Mouse (Mus musculus): ENCODE results near the gene Palmd. TPM values are rescaled to one million over a fixed set of nuclear protein-coding genes. Genes with fewer than 3 reads are reported as not detected.
A peak's percentile ranks its signal among the peaks of the same experiment; 100 is the strongest.

Gene Palmd
- polyA plus RNA-seq, 1 experiment from 2014 or later: 11.5 TPM

- H3K27ac ChIP-seq (replicated peaks; ENCODE audit: low read depth, low read length): 0 out of 2 replicates have a peak overlapping the region, but pooled peaks have one; percentile 14
- no peak overlapping the region for H3K9ac ChIP-seq (replicated peaks; ENCODE audit: low read length)
- WGBS: 68% methylated on average over 2 of the region's 2 CpGs
- H3K27me3 ChIP-seq (ENCODE audit: control insufficient read depth, insufficient read depth, low read length): no peaks in the 10 kb centered on the region
- DNase-seq (no peak), ATAC-seq (ENCODE audit: low FRiP score, low TSS enrichment) (no peak)
- H3K4me1 ChIP-seq (ENCODE audit: control insufficient read depth, insufficient read depth, low read length): peaks cover 23% of the 10 kb centered on the region
- H3K9me3 ChIP-seq (ENCODE audit: control insufficient read depth, low read length): no peaks in the 10 kb centered on the region
- H3K36me3 ChIP-seq (ENCODE audit: control insufficient read depth, insufficient read depth, low read length): no peaks in the 10 kb centered on the region
- H3K4me3 ChIP-seq (replicated peaks; ENCODE audit: low read depth, low read length): no peak overlapping the region
- no peak overlapping the region for H3K4me2 ChIP-seq (ENCODE audit: low read length)
Observed at GRCm38 (mm10) chr3:116986451-116986850, 17.7 kb upstream of the Palmd start.

DNA sequence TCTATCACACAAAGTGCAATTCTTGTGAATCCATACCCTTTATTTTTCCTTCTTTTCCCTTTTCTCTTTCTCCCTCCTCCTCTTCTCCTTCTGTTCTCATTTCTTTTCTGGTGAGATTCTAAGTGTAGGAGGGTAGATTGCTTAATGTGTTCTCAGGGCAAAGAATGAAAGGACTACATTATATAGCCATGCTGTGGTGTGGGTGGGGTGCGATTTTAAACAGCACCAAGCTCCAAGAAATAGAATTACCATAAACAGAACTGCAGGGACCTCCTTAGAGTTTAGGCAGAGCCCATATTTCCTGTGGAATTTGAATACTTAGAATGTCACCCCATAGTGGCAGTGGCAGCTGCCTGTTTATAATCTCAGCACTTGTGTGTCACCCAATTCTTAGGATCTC is 17.0 kb upstream of the Palmd start:
- 36% methylated on average over 1 of the region's 1 CpGs for WGBS
- no peaks in the 10 kb centered on the region for H3K9me3 ChIP-seq (ENCODE audit: control insufficient read depth, low read length)
- 0 out of 2 replicates have a peak overlapping the region, but pooled peaks have one; percentile 1 for H3K4me2 ChIP-seq (ENCODE audit: low read length)
- H3K27me3 ChIP-seq (ENCODE audit: control insufficient read depth, insufficient read depth, low read length): no peaks in the 10 kb centered on the region
- H3K36me3 ChIP-seq (ENCODE audit: control insufficient read depth, insufficient read depth, low read length): no peaks in the 10 kb centered on the region
- DNase-seq (no peak), ATAC-seq (ENCODE audit: low FRiP score, low TSS enrichment) (peak; percentile 32; the same call in 1 of the 2 replicates)
- no peak overlapping the region for H3K9ac ChIP-seq (replicated peaks; ENCODE audit: low read length)
- peaks cover 23% of the 10 kb centered on the region for H3K4me1 ChIP-seq (ENCODE audit: control insufficient read depth, insufficient read depth, low read length)
- peak overlapping the region; percentile 62 for H3K27ac ChIP-seq (replicated peaks; ENCODE audit: low read depth, low read length)
- no peak overlapping the region for H3K4me3 ChIP-seq (replicated peaks; ENCODE audit: low read depth, low read length)

DNA sequence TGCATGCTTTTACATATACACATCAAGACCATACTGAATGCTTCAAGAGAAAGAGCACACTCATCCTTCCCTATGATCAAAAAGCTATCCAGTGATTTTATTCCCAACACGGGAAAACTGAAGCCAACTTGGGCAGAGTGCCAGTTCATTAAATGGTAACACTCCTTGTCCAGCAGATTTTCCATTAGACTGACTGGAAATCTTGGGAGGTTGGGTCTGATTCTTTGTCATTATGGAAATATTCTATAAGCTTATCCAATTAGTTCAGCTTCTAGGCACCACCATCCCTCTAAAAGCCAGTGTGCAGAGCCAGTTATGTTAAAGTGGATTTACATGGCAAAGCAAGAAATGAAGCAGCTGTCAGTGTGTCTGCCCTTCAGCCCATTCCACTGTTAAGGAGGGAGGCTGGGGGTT is 16.3 kb upstream of the Palmd start:
- Histone ChIP-seq H3K9ac (replicated peaks; ENCODE audit: low read length) (no peak overlapping the region), H3K27me3 (ENCODE audit: control insufficient read depth, insufficient read depth, low read length) (no peaks in the 10 kb centered on the region), H3K36me3 (ENCODE audit: control insufficient read depth, insufficient read depth, low read length) (no peaks in the 10 kb centered on the region), H3K4me2 (ENCODE audit: low read length) (no peak overlapping the region), H3K27ac (replicated peaks; ENCODE audit: low read depth, low read length) (peak overlapping the region; percentile 62), H3K4me1 (ENCODE audit: control insufficient read depth, insufficient read depth, low read length) (peaks cover 23% of the 10 kb centered on the region), H3K4me3 (replicated peaks; ENCODE audit: low read depth, low read length) (no peak overlapping the region), H3K9me3 (ENCODE audit: control insufficient read depth, low read length) (no peaks in the 10 kb centered on the region)
- peak; percentile 85 for DNase-seq
- 2% methylated on average over 1 of the region's 1 CpGs for WGBS
- peak; percentile 90 for ATAC-seq (ENCODE audit: low FRiP score, low TSS enrichment)

- H3K4me1 ChIP-seq (ENCODE audit: control insufficient read depth, insufficient read depth, low read length): peaks cover 23% of the 10 kb centered on the region
- no peaks in the 10 kb centered on the region for H3K36me3 ChIP-seq (ENCODE audit: control insufficient read depth, insufficient read depth, low read length)
- ATAC-seq (ENCODE audit: low FRiP score, low TSS enrichment) (no peak), DNase-seq (no peak)
- H3K4me2 ChIP-seq (ENCODE audit: low read length): no peak overlapping the region
- WGBS: 80% methylated on average over 9 of the region's 9 CpGs
- no peak overlapping the region for H3K27ac ChIP-seq (replicated peaks; ENCODE audit: low read depth, low read length)
- H3K9me3 ChIP-seq (ENCODE audit: control insufficient read depth, low read length): 0 out of 2 replicates have a peak, but pooled peaks cover 5% of the 10 kb centered on the region
- no peaks in the 10 kb centered on the region for H3K27me3 ChIP-seq (ENCODE audit: control insufficient read depth, insufficient read depth, low read length)
- H3K9ac ChIP-seq (replicated peaks; ENCODE audit: low read length): no peak overlapping the region
- no peak overlapping the region for H3K4me3 ChIP-seq (replicated peaks; ENCODE audit: low read depth, low read length)
Observed at GRCm38 (mm10) chr3:116981811-116982575, 13.2 kb upstream of the Palmd start.

DNA sequence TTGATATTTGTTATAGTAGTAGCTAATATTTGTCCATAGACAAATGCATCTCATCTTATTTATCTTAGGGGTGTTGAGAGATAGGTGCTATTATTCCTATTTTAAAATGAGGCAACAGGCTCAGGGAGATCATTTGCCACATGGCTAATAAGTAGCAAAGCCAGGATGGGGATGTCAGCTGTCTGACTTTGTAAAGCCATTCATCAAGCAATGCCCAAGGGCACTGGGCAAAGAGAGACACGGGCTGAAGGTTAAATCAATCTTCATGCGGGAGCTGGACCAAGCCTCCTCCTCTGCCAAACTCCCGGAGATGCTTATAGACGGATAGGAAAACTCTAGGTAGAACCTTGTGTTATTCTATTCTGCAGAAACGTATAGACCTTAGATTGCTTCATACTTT is 999 bp upstream of the Palmd start:
- Histone ChIP-seq H3K9ac (replicated peaks; ENCODE audit: low read length) (no peak overlapping the region), H3K4me1 (ENCODE audit: control insufficient read depth, insufficient read depth, low read length) (peaks cover 17% of the 10 kb centered on the region), H3K4me3 (replicated peaks; ENCODE audit: low read depth, low read length) (no peak overlapping the region), H3K27me3 (ENCODE audit: control insufficient read depth, insufficient read depth, low read length) (no peaks in the 10 kb centered on the region), H3K27ac (replicated peaks; ENCODE audit: low read depth, low read length) (0 out of 2 replicates have a peak overlapping the region, but pooled peaks have one; percentile 20), H3K9me3 (ENCODE audit: control insufficient read depth, low read length) (no peaks in the 10 kb centered on the region), H3K36me3 (ENCODE audit: control insufficient read depth, insufficient read depth, low read length) (no peaks in the 10 kb centered on the region), H3K4me2 (ENCODE audit: low read length) (no peak overlapping the region)
- 45% methylated on average over 5 of the region's 5 CpGs for WGBS
- no peak for DNase-seq
- ATAC-seq (ENCODE audit: low FRiP score, low TSS enrichment): no peak

GRCm38 (mm10) chr3:116969003-116969402 is 216 bp upstream of the Palmd start:
- Histone ChIP-seq H3K9ac (replicated peaks; ENCODE audit: low read length) (peak overlapping the region; percentile 52; the same call in 1 of the 2 replicates), H3K4me3 (replicated peaks; ENCODE audit: low read depth, low read length) (peak overlapping the region; percentile 38), H3K4me1 (ENCODE audit: control insufficient read depth, insufficient read depth, low read length) (peaks cover 17% of the 10 kb centered on the region), H3K9me3 (ENCODE audit: control insufficient read depth, low read length) (no peaks in the 10 kb centered on the region), H3K4me2 (ENCODE audit: low read length) (peak overlapping the region; percentile 62), H3K36me3 (ENCODE audit: control insufficient read depth, insufficient read depth, low read length) (no peaks in the 10 kb centered on the region), H3K27me3 (ENCODE audit: control insufficient read depth, insufficient read depth, low read length) (no peaks in the 10 kb centered on the region), H3K27ac (replicated peaks; ENCODE audit: low read depth, low read length) (peak overlapping the region; percentile 80)
- ATAC-seq (ENCODE audit: low FRiP score, low TSS enrichment): peak; percentile 31; the same call in 1 of the 2 replicates
- 18% methylated on average over 5 of the region's 5 CpGs for WGBS
- peak; percentile 37 for DNase-seq

DNA sequence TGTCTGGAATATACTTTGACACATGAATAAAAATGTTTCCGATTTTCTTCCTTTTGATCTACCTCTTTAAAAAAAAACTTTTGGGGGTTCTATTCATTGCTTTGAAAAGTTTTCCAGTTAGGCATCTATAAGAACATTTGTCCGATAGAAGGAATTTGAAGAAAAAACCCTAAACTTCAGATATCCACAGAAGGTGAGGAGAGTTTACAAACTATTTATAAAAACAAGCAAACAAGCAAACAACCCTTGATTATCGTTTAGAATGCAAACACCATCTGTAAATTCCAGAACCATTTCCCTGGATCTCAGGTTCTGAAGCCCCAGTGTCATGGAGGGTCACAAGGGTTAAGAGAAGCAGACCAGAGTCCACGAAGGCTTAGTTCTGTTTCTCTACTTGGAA is 820 bp downstream of the Palmd start, which contains the start of gene 4930455H04Rik:
TSS of gene 4930455H04Rik (plus strand) at position 301 of the 400 bp plus-strand sequence.
- no peaks in the 10 kb centered on the region for H3K27me3 ChIP-seq (ENCODE audit: control insufficient read depth, insufficient read depth, low read length)
- H3K9me3 ChIP-seq (ENCODE audit: control insufficient read depth, low read length): no peaks in the 10 kb centered on the region
- DNase-seq (no peak), ATAC-seq (ENCODE audit: low FRiP score, low TSS enrichment) (no peak)
- H3K9ac ChIP-seq (replicated peaks; ENCODE audit: low read length): peak within 1 kb of the TSS; percentile 52
- H3K4me2 ChIP-seq (ENCODE audit: low read length): peak within 1 kb of the TSS; percentile 62
- H3K4me1 ChIP-seq (ENCODE audit: control insufficient read depth, insufficient read depth, low read length): peaks cover 17% of the 10 kb centered on the region
- no peaks in the 10 kb centered on the region for H3K36me3 ChIP-seq (ENCODE audit: control insufficient read depth, insufficient read depth, low read length)
- H3K4me3 ChIP-seq (replicated peaks; ENCODE audit: low read depth, low read length): peak within 1 kb of the TSS; percentile 38
- H3K27ac ChIP-seq (replicated peaks; ENCODE audit: low read depth, low read length): peak within 1 kb of the TSS; percentile 80
- 71% methylated on average over 4 of the region's 4 CpGs for WGBS

DNA sequence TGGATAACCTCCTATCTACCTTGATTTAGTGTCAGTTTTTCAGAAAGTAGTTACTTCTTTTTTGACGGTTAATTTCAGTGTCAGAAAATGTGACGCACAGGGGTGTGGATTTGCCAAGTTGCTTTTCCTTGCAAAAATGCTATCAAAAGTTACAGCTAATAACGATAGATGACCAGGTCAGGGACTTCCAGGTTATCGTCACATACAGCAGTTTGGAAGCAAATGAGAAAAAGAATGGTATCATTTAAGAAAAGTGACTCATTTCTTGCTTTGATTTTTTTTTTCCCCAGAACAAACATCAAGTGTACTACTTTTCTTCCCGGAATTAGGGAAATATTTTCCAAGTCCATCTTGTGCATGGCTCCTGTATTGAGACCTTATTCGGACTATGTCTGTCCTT is 1.4 kb downstream of the Palmd start:
- peaks cover 17% of the 10 kb centered on the region for H3K4me1 ChIP-seq (ENCODE audit: control insufficient read depth, insufficient read depth, low read length)
- no peaks in the 10 kb centered on the region for H3K27me3 ChIP-seq (ENCODE audit: control insufficient read depth, insufficient read depth, low read length)
- H3K9me3 ChIP-seq (ENCODE audit: control insufficient read depth, low read length): no peaks in the 10 kb centered on the region
- peak overlapping the region; percentile 62 for H3K4me2 ChIP-seq (ENCODE audit: low read length)
- DNase-seq (no peak), ATAC-seq (ENCODE audit: low FRiP score, low TSS enrichment) (no peak)
- H3K27ac ChIP-seq (replicated peaks; ENCODE audit: low read depth, low read length): no peak overlapping the region
- no peak overlapping the region for H3K9ac ChIP-seq (replicated peaks; ENCODE audit: low read length)
- no peaks in the 10 kb centered on the region for H3K36me3 ChIP-seq (ENCODE audit: control insufficient read depth, insufficient read depth, low read length)
- WGBS: 91% methylated on average over 6 of the region's 6 CpGs
- H3K4me3 ChIP-seq (replicated peaks; ENCODE audit: low read depth, low read length): peak overlapping the region; percentile 10; the same call in 1 of the 2 replicates

DNA sequence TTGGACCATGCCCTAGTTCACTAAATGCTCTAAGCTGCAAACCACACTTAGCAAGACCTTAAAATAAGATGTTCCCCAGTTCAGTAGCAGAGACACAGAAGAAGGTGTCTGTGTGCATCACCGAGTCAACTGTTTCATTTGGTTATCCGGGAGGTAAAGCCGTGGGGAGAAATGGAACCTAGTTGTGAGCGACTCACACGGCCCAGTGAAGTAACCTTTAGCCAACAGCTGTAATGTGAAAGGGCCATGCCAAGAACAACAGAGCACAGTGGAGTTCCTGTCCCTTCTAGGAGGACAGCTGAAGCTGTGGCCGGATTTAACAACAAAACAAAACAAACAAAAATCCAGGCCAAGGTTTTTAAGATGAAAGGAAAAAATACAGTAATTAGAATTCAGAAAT is 2.0 kb downstream of the Palmd start:
- Histone ChIP-seq H3K4me3 (replicated peaks; ENCODE audit: low read depth, low read length) (peak overlapping the region; percentile 10; the same call in 1 of the 2 replicates), H3K27me3 (ENCODE audit: control insufficient read depth, insufficient read depth, low read length) (no peaks in the 10 kb centered on the region), H3K9ac (replicated peaks; ENCODE audit: low read length) (no peak overlapping the region), H3K27ac (replicated peaks; ENCODE audit: low read depth, low read length) (no peak overlapping the region), H3K36me3 (ENCODE audit: control insufficient read depth, insufficient read depth, low read length) (no peaks in the 10 kb centered on the region), H3K4me2 (ENCODE audit: low read length) (peak overlapping the region; percentile 62), H3K4me1 (ENCODE audit: control insufficient read depth, insufficient read depth, low read length) (peaks cover 17% of the 10 kb centered on the region), H3K9me3 (ENCODE audit: control insufficient read depth, low read length) (no peaks in the 10 kb centered on the region)
- WGBS: 60% methylated on average over 6 of the region's 6 CpGs
- no peak for ATAC-seq (ENCODE audit: low FRiP score, low TSS enrichment)
- no peak for DNase-seq

Measured in midbrain, embryonic 14.5 days (tissue).